Mouse (Mus musculus) ovary, postnatal 36 days (tissue): Measurements from ENCODE around the gene Rtn1.

Source experiments
- DNase-seq: peaks from one replicate; pipeline ENCODE4 v3.0.0; 2022; ENCODE audit warnings: low spot score, mixed read lengths

Rtn1 gene

DNA sequence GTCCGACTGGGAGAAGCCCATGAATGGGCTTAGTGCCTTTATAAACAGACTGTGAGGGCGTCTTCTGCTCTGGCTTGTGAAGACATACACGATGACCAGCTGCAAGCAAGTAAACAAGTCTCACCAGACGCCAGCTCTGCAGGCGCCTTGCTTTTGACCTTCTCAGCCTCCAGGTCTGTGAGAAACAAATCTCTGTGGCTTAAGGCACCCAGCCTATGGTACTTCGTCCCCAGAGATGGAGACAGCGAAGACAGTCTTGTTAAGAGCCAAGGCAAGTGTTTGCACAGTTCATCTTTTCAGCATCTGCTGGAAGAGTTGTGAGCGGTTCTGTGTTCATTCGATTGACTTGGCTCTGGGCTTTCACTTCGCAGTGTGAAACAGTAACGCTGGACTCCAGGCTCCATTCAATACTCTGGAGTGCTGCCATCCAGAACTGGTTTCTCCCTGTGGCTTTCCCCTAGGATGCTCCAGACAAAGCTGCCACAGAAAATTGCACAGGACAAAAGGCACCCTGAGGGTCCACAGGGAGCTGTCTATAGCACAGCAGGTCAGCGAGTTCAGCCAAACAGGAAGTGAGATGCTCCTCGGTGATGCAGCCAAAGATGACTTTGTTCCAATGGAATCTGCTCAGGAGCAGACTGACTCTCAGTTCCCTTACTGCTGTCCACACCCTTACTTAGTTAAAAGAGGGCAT lies 135.0 kb downstream of the Rtn1 start:
- DNase-seq: no peak

GRCm38 (mm10) chr12:72267614-72268013 lies 141.2 kb downstream of the Rtn1 start:
- no peak for DNase-seq

GRCm38 (mm10) chr12:72265261-72266228 lies 143.3 kb downstream of the Rtn1 start:
- DNase-seq: no peak

DNA sequence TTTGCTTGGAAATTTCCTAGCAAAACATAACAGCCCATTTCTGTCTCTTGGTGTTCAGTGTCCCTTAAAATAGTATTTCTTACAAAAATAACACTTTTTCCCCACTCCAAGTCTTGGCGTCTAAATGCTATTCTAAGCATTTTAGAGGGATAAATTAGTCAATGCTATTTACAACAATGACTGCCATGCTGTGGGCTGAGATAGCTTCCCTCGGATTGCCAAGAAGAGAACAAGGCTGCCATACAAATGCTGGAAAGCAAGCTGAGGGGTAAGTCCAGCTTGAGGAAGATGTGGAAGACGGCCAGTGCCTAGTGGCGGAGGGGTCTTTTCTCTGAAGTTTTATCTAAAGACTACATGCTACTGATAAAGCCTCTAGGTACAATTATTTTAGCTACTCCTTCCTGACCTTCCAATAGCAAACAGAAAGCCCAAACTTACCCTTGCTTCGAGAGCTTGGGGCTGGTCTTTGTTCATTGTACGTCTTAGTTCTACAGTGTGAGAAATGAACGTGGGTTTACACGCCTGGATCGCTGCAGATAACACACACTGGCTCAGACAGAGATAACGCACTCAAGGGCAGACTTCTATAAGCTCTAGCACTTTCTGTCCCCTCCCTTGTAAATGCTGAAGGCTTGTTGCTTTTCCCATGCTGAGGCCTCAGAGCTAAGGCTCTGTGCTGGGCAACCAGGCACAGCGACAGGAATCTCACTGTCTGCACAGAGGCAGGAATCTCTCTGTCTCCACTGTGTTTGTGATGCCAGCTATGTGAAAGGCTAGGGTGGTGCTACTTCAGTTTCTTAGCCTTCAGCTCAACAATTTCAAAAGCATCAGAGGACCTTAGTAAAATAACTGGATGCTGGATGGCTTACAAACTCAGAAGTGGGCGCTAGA lies 145.4 kb downstream of the Rtn1 start:
- DNase-seq: no peak

DNA sequence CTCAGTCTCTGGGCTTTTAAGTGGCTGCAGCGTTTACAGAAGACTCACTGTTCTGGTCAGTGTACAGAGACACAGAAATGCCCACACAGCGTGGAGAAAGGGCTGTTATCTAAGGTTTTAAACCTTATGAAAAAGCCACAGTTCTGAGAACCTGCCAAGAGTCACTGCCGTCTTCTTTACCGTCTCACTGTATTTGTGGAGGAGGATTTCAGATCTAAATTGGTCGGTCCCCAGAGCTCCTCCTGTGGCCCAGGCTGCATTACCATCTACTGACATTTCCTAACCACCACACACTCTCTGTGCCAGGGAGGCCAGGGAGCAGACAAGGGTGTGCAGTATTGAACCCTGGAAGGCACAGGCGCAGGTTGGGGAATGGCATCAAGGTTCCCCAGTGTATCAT lies 151.9 kb downstream of the Rtn1 start:
- no peak for DNase-seq

- no peak for DNase-seq
Measured at GRCm38 (mm10) chr12:72253040-72253439, 155.8 kb downstream of the Rtn1 start.

GRCm38 (mm10) chr12:72251890-72252445 lies 156.9 kb downstream of the Rtn1 start:
- DNase-seq: no peak

DNA sequence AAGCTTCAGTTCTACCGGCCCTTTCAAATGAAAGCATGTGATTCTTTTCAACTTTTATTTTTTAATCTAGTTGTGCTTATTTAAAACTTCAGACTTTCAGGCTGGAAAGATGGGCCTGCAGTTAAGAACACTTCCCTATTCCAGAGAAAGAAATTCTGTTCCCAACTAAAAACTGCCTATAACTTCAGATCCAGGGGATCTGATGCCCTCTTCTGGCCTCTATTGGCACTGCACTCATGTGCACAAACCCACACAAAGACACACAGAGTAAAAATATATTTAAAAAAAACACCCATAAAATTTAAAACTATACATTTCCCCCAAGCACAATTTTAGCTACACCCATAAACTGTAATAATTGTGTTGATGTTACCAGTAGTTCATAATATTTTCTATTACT lies 163.9 kb downstream of the Rtn1 start:
- DNase-seq: no peak

GRCm38 (mm10) chr12:72242807-72243206 lies 166.0 kb downstream of the Rtn1 start:
- DNase-seq: no peak

GRCm38 (mm10) chr12:72240506-72240905 lies 168.3 kb downstream of the Rtn1 start:
- no peak for DNase-seq

- DNase-seq: no peak
Measured at GRCm38 (mm10) chr12:72239230-72239894, 169.5 kb downstream of the Rtn1 start.

DNA sequence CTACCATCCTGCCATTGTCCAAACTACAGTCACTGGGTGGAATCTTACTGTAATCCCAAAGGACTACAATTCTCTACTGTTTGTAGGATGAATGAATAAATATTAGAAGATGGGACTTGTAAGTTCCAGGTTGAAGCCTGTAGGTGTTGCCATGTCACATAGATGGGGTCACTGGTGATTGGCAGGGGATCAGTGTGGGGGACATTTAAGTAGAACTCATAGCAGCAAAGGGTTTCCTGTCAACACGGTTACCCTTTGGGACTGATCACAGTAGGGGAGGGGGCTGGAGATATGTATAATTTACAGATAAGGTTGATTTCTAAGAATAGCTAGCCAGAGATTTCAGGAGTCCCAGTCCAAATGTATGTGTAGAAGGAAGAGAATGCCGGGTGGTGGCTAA lies 171.6 kb downstream of the Rtn1 start:
- no peak for DNase-seq

DNA sequence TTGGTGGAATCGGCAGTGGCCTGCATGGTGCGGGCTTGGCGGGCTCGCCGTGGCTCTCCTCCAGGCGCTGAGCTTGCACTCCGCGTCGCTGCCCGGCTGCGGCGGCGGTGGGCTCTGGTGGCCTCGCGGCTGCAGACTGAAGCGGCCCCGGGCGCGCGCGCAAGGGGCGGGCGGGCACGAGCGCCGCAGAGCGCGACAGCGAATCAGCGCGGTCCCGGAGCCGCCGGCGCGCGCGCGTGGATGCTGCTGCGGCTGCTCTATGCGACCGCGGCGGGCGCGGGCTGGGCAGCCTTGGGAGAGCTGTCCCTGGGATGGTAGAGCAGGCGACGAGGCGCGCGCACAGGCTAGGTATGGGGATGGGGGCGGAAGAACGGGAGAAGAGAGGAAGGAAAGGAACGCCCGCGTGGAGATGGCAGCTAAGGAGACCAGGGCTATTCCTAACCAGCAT lies 172.3 kb downstream of the Rtn1 start:
- peak; percentile 65 for DNase-seq

- no peak for DNase-seq
Measured at GRCm38 (mm10) chr12:72235621-72236351, 173.1 kb downstream of the Rtn1 start.

DNA sequence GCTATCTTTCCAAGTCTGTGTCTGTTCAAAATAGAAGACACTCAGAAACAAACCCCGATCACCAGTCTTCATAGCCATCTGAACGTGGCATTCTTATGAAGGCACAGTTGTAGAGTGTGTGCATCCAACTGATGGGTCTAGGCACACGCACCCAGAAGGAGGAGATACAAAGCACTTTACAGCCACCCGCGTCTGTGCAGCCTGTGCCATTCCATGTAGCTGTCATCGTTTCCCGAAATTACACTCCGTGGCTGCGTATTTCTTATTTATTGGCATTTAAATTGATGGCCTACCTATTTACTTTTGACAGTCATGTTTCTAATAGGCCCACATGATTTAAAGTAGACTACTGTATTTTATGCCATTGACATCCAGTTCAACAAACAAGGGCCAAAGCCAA lies 173.9 kb downstream of the Rtn1 start:
- no peak for DNase-seq

DNA sequence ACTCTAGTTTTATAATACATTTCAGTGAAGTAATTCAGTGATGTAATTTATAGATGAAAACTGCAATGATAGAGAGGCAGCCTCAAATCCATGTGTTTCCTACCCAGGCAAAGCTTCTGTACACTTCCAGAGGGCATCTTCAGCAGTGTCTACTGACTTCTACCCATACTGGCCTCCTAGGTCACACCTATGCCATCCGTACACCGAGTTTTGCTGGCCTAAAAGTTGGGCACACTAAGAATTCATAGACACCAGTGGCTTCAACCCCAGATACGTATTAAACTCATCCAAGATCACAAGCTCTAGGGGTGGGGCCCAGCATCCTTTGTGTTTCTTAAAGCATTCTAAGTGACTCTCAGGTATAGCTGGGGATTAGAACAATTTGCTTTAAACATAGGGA lies 174.7 kb downstream of the Rtn1 start:
- DNase-seq: no peak

DNA sequence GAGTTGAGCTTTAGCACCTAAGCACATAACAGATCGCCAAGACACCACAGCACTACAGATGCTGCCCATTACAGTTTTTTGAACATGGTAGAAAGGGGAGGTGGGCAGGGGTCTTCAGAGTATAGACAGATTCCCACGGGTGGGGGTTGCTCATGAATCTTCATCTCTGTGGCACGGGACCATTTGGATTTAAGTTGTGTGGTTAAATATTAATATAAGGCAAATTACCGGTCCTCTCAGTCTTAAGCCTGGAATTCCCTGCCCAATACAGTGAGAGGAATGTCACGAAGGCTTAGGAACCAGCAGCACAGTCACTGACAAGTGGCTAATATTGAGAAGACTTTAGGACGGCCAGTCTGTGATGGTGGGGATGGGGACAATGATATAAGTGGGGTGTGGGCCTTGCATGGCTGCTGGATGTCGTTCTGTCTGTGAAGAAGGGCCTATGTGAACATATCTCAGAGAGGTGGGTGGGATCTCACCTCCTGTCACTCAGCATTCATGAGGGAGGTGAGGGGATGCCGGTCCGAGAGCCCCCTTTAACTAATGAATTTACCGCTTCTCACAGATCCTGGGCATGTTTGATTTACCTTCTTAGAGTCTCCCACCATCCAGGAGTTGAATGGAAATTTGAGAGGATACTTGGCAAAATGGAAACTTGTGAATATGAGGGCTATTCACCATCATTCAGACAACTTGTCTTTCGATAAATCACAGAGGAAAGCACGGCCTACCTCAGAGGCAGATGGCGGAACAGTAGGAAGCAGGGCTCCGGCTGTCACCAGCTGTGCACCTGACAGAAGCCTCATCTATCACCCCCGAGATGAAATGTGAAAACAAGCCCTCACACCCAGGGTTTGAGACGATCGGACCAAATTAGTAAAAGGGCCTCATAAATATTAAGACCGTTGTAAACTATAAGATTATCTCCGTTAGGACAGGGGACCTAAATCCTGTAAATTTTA lies 175.7 kb downstream of the Rtn1 start:
- DNase-seq: no peak

DNA sequence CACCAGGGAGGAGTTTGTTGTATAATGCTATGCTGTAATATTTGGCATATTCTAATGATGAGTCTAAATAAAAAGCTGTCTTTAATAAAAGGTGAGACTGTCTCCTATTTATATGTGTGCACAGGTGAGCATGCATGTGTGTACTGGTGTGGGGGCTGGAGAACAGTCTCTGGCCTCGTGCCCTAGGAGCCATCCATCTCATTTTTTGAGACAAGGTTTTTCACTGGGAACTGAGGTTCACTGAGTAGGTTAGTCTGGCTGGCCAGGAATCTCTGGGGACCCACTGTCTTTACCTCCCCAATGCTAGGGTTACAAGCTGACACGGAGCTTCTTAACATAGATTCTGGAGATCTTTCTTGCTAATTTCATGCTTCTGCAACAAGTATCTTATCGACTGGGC lies 176.7 kb downstream of the Rtn1 start:
- DNase-seq: no peak

DNA sequence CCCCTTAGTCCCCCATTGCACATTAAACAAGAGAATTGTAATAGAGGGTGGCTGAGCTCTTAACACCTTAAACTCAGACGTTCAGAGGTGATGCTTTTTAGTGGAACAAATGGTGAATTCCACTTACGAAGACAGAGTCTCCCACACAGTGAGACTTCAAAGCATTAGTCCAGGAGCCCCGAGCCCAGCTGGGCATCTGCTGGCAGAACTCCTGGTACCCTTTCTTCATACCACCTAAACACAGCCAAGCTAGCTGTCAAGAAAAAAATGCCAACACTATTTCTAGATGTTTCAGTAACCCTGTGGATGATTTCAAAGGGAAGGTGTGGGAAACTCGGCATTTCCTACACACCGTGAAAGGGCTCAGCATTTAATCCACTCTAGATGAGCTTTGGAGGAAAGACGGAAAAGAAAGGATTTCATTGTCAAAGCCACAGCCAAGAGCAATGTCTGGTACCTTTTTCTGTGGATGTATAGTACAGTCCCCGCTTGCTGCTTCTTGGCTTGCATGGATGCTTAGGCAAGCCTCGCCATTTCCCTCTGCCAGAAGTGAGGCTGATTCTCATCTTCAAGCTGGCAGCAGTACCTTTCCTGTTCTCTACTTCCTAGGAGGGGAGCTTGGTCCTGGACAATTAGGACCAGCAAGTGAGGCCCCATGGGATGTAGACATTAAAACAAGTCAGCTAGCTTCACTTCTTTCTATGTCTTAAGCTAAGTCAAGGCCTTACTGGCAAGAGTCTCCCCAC lies 179.2 kb downstream of the Rtn1 start:
- no peak for DNase-seq
